Mouse (Mus musculus) testis, adult 2 months (tissue): ENCODE results near the gene Gm9745.

ENCODE experiments used
- CTCF ChIP-seq: fragments of 200-500 bp; IDR thresholded peaks from 2 replicates; pipeline ENCODE4 v1.5.1; 2012; ENCODE audit warnings: low read depth, mild to moderate bottlenecking, inconsistent platforms, low read length, moderate library complexity; ENCODE audit not compliant: control insufficient read depth, insufficient read depth, insufficient replicate concordance
- POLR2A ChIP-seq: fragments of 200-500 bp; IDR thresholded peaks from 2 replicates; pipeline ENCODE4 v1.6.1; 2012; ENCODE audit warnings: low read depth, mild to moderate bottlenecking, inconsistent platforms, low read length, moderate library complexity; ENCODE audit not compliant: control insufficient read depth

- TF ChIP-seq CTCF (no peak), POLR2A (no peak)
Observed at GRCm38 (mm10) chr13:8995159-8995989, 47.3 kb upstream of the Gm9745 start.
